Mouse (Mus musculus): Measurements from ENCODE around the gene Gm45837. TPM values are rescaled to one million over a fixed set of nuclear protein-coding genes. Genes with fewer than 3 reads are reported as not detected.

The Gm45837 gene
- total RNA-seq (2014; rRNA removed) = not detected in 2 replicates
- 0.71 TPM in 1 of 2 replicates, not detected in the other for polyA plus RNA-seq (2015; fragmentation: Nextera tagmentation; extraction: Ambion mirVana)

DNA sequence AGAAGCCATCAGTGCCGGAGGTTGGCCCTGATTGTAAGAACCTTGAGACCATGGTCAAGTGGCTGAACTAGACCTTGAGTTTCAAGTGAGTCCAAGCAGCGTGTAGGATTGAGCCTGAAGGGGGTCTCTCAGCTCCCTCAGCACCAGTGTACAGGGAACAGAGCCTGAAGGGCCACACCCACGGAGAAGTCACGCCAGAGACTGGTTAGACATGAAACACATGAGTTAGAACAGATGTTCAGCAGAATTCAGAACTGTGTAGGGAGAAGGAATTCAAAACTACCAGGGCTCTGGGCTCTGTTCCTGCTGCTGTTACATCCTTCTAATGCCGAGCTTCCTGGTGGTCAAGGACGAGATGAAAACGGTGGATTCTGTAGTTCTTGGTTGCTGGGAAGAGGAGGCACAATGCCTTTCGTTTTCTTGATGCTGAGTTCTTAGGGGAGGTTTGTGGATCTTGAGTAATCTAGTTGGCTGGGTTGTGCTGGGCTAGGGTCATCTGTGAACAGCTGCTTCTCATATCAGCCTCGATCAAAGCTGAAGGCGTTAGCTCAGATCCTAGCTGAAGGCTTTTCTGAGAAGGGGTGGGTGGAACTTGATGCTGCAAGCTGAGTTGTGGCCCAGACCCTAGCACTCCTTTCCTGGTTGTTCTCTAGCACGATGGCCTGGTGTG lies at the start of gene Gm45837:
TSS of gene Gm45837 (plus strand) at position 620 of the 670 bp plus-strand sequence.
- WGBS = 87% methylated on average over 11 of the region's 11 CpGs
- Histone ChIP-seq H3K4me2 (ENCODE audit: low read depth, low read length, poor library complexity, severe bottlenecking) (no peak within 1 kb of the TSS), H3K4me3 (ENCODE audit: low read depth, low read length) (no peak within 1 kb of the TSS), H3K27me3 (ENCODE audit: insufficient read depth, low read length) (no peaks in the 10 kb centered on the region), H3K9me3 (ENCODE audit: low read length) (no peaks in the 10 kb centered on the region), H3K36me3 (ENCODE audit: insufficient read depth, low read length) (no peaks in the 10 kb centered on the region), H3K27ac (ENCODE audit: low read depth, low read length) (no peak within 1 kb of the TSS), H3K4me1 (ENCODE audit: insufficient read depth, low read length) (peaks cover 9% of the 10 kb centered on the region; the same call in 1 of the 2 replicates), H3K9ac (replicated peaks; ENCODE audit: low read length, poor library complexity, severe bottlenecking) (no peak within 1 kb of the TSS)
- DNase-seq (ENCODE audit: low spot score) (no peak), ATAC-seq (ENCODE audit: low FRiP score) (no peak)
- no peak for TF ChIP-seq CTCF (IDR thresholded peaks at IDR 0.05)

GRCm38 (mm10) chr7:101361021-101361420 lies 49.7 kb upstream of the Gm45837 start:
- Histone ChIP-seq H3K9me3 (ENCODE audit: low read length) (no peaks in the 10 kb centered on the region), H3K4me2 (ENCODE audit: low read depth, low read length, poor library complexity, severe bottlenecking) (no peak overlapping the region), H3K4me1 (ENCODE audit: insufficient read depth, low read length) (no peaks in the 10 kb centered on the region), H3K9ac (replicated peaks; ENCODE audit: low read length, poor library complexity, severe bottlenecking) (no peak overlapping the region), H3K27ac (ENCODE audit: low read depth, low read length) (no peak overlapping the region), H3K36me3 (ENCODE audit: insufficient read depth, low read length) (no peaks in the 10 kb centered on the region), H3K4me3 (ENCODE audit: low read depth, low read length) (no peak overlapping the region), H3K27me3 (ENCODE audit: insufficient read depth, low read length) (no peaks in the 10 kb centered on the region)
- 85% methylated on average over 4 of the region's 4 CpGs for WGBS
- ATAC-seq (ENCODE audit: low FRiP score) (no peak), DNase-seq (ENCODE audit: low spot score) (no peak)
- TF ChIP-seq CTCF (IDR thresholded peaks at IDR 0.05) = no peak

DNA sequence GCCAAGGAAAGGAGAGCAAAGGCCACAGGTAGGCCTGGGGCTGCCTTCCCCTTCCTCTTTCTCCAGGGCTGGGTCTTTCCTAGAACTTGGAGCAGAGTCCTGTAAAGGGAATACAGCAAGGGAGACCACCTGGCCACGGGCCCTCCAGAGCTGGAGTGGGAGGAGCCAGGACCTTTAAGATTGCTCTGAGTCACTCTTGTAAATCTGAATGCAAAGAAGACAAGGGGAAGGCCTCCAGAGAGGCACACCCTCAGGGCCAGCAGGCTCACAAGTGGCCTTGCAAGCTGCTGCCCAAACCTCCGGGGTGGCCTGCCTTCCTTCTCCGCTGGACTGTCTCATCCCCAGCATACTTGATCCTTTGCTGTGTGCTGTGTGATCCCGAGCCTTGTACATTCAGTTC lies 48.9 kb upstream of the Gm45837 start:
- ATAC-seq (ENCODE audit: low FRiP score) (0 out of 2 replicates have a peak, but pooled peaks have one; percentile 20), DNase-seq (ENCODE audit: low spot score) (no peak)
- Histone ChIP-seq H3K9me3 (ENCODE audit: low read length) (no peaks in the 10 kb centered on the region), H3K9ac (replicated peaks; ENCODE audit: low read length, poor library complexity, severe bottlenecking) (no peak overlapping the region), H3K4me3 (ENCODE audit: low read depth, low read length) (no peak overlapping the region), H3K4me1 (ENCODE audit: insufficient read depth, low read length) (no peaks in the 10 kb centered on the region), H3K4me2 (ENCODE audit: low read depth, low read length, poor library complexity, severe bottlenecking) (no peak overlapping the region), H3K27me3 (ENCODE audit: insufficient read depth, low read length) (no peaks in the 10 kb centered on the region), H3K36me3 (ENCODE audit: insufficient read depth, low read length) (no peaks in the 10 kb centered on the region), H3K27ac (ENCODE audit: low read depth, low read length) (no peak overlapping the region)
- TF ChIP-seq CTCF (IDR thresholded peaks at IDR 0.05) = no peak
- 75% methylated on average over 4 of the region's 4 CpGs for WGBS

DNA sequence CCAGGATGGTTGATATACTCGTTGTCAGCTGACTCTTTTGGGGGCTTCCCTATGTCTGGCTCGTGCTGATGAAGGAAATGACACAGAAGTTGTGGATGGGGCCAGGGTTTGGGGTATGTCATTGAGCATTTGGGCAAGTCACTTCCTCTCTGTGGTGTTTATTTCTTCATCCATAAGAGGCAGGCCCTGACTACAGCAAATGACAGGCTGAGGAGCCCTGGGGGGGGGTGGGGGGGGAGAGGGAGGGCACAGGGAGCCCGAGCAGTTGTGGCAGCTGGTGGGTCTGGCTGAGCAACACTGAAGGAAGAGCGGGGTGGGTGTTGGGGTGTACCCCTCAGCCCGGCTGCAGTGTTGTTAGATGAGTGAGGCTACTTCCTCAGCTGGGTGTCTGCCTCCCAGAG lies 47.9 kb upstream of the Gm45837 start:
- ATAC-seq (ENCODE audit: low FRiP score) (no peak), DNase-seq (ENCODE audit: low spot score) (no peak)
- Histone ChIP-seq H3K9ac (replicated peaks; ENCODE audit: low read length, poor library complexity, severe bottlenecking) (no peak overlapping the region), H3K27me3 (ENCODE audit: insufficient read depth, low read length) (no peaks in the 10 kb centered on the region), H3K4me1 (ENCODE audit: insufficient read depth, low read length) (no peaks in the 10 kb centered on the region), H3K27ac (ENCODE audit: low read depth, low read length) (no peak overlapping the region), H3K4me2 (ENCODE audit: low read depth, low read length, poor library complexity, severe bottlenecking) (no peak overlapping the region), H3K36me3 (ENCODE audit: insufficient read depth, low read length) (no peaks in the 10 kb centered on the region), H3K4me3 (ENCODE audit: low read depth, low read length) (no peak overlapping the region), H3K9me3 (ENCODE audit: low read length) (no peaks in the 10 kb centered on the region)
- no peak for TF ChIP-seq CTCF (IDR thresholded peaks at IDR 0.05)
- WGBS = 71% methylated on average over 5 of the region's 5 CpGs

- 84% methylated on average over 5 of the region's 5 CpGs for WGBS
Observed at GRCm38 (mm10) chr7:101363914-101364313, 46.8 kb upstream of the Gm45837 start.

More at GRCm38 (mm10) chr7:101363914-101364313, 46.8 kb upstream of the Gm45837 start:
- Histone ChIP-seq H3K36me3 (ENCODE audit: insufficient read depth, low read length) (no peaks in the 10 kb centered on the region), H3K9ac (replicated peaks; ENCODE audit: low read length, poor library complexity, severe bottlenecking) (no peak overlapping the region), H3K9me3 (ENCODE audit: low read length) (no peaks in the 10 kb centered on the region), H3K27me3 (ENCODE audit: insufficient read depth, low read length) (no peaks in the 10 kb centered on the region), H3K27ac (ENCODE audit: low read depth, low read length) (no peak overlapping the region), H3K4me3 (ENCODE audit: low read depth, low read length) (no peak overlapping the region), H3K4me2 (ENCODE audit: low read depth, low read length, poor library complexity, severe bottlenecking) (no peak overlapping the region), H3K4me1 (ENCODE audit: insufficient read depth, low read length) (no peaks in the 10 kb centered on the region)
- DNase-seq (ENCODE audit: low spot score) = no peak
- no peak for TF ChIP-seq CTCF (IDR thresholded peaks at IDR 0.05)
- no peak for ATAC-seq (ENCODE audit: low FRiP score)
